Mouse (Mus musculus): ENCODE measurements around the gene Gm49373.

Gene Gm49373

GRCm38 (mm10) chr9:21073044-21073840, at the start of gene Gm49373, which contains the start of gene Fdx1l:
TSS of gene Gm49373 (minus strand) at chr9:21073096.
TSS of gene Fdx1l (minus strand) at chr9:21073614.
- DNase-seq (ENCODE audit: low read depth, low spot score) = peak; percentile 90

GRCm38 (mm10) chr9:21121483-21121882, 48.6 kb upstream of the Gm49373 start:
- no peak for DNase-seq (ENCODE audit: low read depth, low spot score)

- no peak for DNase-seq (ENCODE audit: low read depth, low spot score)
Observed at GRCm38 (mm10) chr9:21117073-21117472, 44.2 kb upstream of the Gm49373 start.

- DNase-seq (ENCODE audit: low read depth, low spot score) = no peak
Observed at GRCm38 (mm10) chr9:21115105-21115504, 42.2 kb upstream of the Gm49373 start.

DNA sequence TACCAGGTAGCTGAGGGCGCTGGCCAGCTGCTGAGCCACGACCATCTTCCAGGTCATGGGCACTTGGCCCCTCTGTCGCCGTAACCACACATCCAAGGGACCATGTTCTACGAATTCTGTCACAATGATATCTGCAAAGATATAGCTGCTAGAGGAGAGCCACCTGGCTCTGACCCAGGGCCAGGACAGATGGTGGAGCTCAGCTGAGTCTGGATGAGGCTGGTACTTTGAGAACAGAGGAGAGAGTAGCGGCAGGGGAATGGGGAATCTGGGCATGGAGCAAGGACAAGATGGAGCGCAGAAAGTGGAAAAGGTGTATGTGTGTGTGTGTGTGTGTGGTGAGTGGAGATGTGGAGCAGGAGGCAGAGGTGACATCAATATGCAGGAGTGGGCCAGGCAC, 41.3 kb upstream of the Gm49373 start:
- no peak for DNase-seq (ENCODE audit: low read depth, low spot score)

DNA sequence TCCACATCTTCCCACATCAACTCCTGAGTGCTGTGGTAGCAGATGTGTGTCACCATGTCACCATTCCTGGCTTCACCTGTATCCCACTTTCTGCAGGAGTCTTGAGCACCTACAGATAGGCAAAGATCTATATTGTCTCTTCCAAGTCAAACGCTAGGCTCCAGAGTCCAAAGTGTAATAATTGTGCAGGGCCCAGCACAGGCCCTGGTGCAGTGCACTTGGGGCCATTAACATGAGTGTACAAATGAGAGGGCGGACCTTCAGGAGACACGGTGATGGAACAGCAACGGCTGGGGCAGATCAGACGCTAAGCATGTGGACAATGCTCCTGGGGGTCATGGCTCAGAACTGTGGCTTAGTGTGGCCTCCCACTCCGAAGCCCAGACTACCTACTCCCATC, 40.9 kb upstream of the Gm49373 start:
- no peak for DNase-seq (ENCODE audit: low read depth, low spot score)

GRCm38 (mm10) chr9:21107607-21108237, 34.8 kb upstream of the Gm49373 start:
- DNase-seq (ENCODE audit: low read depth, low spot score) = no peak

- no peak for DNase-seq (ENCODE audit: low read depth, low spot score)
Observed at GRCm38 (mm10) chr9:21105760-21106564, 33.1 kb upstream of the Gm49373 start.

DNA sequence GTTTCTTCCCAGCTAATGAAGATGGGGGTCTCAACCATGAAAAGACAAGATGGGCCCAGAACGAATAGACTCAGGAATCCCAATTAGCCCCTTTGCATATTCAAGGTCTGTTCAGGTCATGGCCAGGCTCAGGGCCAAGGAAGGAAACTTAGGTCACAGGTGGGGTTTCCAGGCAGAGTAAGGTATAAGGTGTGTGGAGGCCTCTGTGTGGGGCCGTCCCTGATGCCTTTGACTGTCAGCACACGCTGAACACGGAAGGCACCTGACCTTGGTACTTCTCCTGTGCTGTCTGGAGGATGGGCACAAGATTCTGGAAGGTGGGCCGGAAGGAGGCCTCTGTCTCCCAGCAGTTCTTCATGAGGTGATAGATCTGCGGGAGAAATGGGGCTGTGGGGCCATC, 31.9 kb upstream of the Gm49373 start:
- DNase-seq (ENCODE audit: low read depth, low spot score) = no peak

DNA sequence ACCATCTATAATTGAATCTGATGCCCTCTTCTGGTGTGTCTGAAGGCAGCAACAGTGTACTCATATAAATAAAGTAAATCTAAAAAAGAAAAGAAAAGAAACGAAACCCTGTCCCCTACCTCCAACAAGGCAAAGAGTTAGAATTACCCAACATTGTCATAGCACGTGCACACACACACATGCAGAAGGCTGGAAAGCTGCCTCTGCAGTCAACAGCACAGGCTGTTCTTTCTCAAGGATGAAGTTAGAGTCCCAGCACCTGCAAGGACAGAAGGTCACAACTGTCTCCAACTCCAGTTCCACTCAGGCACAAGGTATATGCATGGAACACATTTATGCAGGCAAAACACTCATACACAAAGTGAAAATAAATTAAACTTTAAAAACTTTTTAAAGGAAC, 29.2 kb upstream of the Gm49373 start:
- DNase-seq (ENCODE audit: low read depth, low spot score) = no peak

DNA sequence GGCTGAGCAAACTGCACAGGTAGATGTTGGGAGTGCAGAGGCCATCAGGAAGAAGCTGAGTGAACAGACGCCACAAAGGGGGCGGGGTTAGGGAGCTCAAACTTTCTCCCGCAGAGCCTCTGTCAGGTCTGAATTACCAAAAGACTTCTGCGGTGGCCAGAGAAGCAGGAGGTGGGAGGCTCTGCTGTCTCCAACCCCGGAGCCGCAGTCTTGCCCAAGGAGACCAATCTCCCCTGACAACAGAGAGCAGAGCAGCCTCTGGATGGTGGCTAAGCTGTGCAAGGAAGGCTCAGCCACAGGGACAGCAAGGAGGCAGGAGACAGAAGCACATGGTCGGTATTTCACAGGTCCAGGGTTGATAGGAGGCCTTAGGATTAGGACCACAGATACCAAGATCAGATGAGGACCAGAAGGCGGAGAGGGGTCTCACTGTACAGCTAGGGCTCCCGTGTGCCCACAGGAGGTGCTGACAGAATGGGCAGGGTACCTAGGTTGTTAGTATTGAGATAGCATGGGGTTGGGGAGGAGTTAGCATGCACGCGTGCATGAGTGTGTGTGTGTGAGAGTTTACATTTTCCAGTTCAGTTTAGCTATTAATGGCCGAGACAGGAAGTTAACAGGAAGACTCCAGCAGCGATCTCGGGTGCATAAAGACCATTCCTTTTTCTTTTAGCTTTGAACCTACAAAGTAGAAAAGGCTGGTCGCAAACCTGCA, 27.7 kb upstream of the Gm49373 start:
- peak; percentile 23 for DNase-seq (ENCODE audit: low read depth, low spot score)

GRCm38 (mm10) chr9:21097793-21098192, 24.9 kb upstream of the Gm49373 start:
- DNase-seq (ENCODE audit: low read depth, low spot score) = no peak

- no peak for DNase-seq (ENCODE audit: low read depth, low spot score)
Observed at GRCm38 (mm10) chr9:21095958-21096357, 23.1 kb upstream of the Gm49373 start.

DNA sequence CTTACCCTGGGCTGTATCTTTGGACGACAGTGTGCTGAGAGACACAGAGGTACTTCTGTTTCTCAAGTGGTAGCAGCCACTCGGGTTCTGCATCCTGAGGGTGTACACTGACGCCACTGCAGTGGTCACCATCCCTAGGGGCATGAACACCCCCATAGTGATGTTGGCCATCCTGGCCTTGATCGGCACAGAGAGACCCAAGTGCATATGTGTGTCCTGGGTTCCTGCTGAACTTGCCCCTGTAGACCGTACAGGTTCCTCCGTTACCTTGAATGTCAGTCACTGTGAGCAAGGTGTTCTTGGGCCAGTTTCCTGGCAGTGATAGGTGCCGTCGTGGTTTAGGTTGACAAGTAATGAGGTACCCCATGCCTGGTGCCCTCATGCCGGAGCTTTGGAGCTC, 20.5 kb upstream of the Gm49373 start:
- DNase-seq (ENCODE audit: low read depth, low spot score) = no peak

- DNase-seq (ENCODE audit: low read depth, low spot score) = peak; percentile 98
Observed at GRCm38 (mm10) chr9:21091707-21092320, 18.9 kb upstream of the Gm49373 start, which contains the start of the genes Gm38431 and Raver1. TSS of gene Gm38431 (minus strand) at chr9:21091997. TSS of gene Raver1 (minus strand) at chr9:21092008.

DNA sequence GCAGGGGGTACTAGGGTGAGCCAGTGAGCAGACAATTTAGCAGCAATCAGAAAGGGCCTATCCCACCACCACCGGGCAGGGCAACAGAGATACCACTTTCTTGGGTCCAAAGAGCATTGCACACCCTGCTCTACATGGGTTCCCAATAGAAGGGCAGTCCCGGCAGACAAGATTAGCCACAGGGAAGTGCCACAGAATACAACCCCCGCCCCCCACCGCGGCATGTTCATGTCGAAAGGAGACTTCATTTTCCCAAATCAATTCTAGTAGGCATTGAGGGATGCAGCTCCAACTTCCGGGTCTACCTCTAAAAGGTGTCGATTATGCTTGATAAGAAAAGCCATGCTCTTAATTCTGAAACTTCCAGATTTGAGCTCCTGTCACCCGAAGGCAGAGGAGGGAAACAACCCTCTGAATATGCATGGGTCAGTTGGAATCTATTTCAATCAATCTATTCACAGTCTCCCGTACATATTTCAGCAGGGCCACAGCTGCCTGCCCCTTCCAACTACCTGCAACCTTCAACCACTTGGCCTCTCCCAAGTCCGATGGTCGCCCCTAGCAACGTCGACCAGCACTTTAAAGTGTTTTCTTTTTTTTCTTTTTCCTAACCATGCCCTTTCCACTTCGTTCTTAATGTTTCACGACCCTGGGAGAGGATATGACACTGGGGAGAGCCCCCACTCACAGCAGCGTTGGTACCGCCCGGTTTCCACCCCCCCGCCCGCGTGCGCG, 18.2 kb upstream of the Gm49373 start:
- no peak for DNase-seq (ENCODE audit: low read depth, low spot score)

GRCm38 (mm10) chr9:21090537-21090936, 17.6 kb upstream of the Gm49373 start:
- DNase-seq (ENCODE audit: low read depth, low spot score) = no peak

DNA sequence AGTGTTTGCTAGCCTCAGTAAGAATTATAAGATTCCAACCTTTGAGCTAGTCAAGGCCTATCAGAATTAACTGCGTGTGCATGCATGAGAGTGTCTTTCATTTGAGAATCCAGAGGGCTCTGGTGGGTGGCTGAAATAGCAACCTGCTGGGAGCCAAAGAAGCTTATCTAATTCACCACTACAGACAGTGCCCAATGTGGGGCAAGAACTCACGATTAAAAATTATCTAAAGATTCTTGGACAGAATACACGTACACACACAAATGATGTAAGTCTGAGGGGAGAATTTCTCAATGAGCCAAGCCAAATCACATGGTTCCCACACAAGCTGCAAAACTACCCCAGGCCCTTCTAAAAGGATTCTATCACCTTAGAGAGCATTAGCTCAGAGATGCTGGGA, 10.4 kb upstream of the Gm49373 start:
- no peak for DNase-seq (ENCODE audit: low read depth, low spot score)

GRCm38 (mm10) chr9:21081127-21081526, 8.2 kb upstream of the Gm49373 start:
- DNase-seq (ENCODE audit: low read depth, low spot score) = no peak

GRCm38 (mm10) chr9:21075625-21076024, 2.7 kb upstream of the Gm49373 start:
- DNase-seq (ENCODE audit: low read depth, low spot score) = no peak

Data from CD4-positive, CD25-positive, alpha-beta regulatory T cell, adult 2 months (primary cell).